Mouse (Mus musculus) retina, postnatal 1 day (tissue): Measurements from ENCODE around the gene Anapc5.

ENCODE experiments used
- DNase-seq: peaks from one replicate; pipeline ENCODE4 v3.0.0-alpha.2; 2012

The Anapc5 gene

GRCm38 (mm10) chr5:122820777-122821523 lies at the start of gene Anapc5:
TSS of gene Anapc5 (minus strand) at chr5:122821339.
- DNase-seq: peak; percentile 99

- no peak for DNase-seq
Observed at GRCm38 (mm10) chr5:122863053-122863452, 41.9 kb upstream of the Anapc5 start.

GRCm38 (mm10) chr5:122855858-122856257 lies 34.7 kb upstream of the Anapc5 start:
- DNase-seq: no peak

GRCm38 (mm10) chr5:122852611-122853010 lies 31.5 kb upstream of the Anapc5 start:
- no peak for DNase-seq

- DNase-seq: no peak
Observed at GRCm38 (mm10) chr5:122850319-122851002, 29.3 kb upstream of the Anapc5 start.

- peak; percentile 99 for DNase-seq
Observed at GRCm38 (mm10) chr5:122849521-122850318, 28.6 kb upstream of the Anapc5 start, which contains the start of gene Rnf34. TSS of gene Rnf34 (plus strand) at chr5:122850048.

GRCm38 (mm10) chr5:122843799-122844198 lies 22.7 kb upstream of the Anapc5 start:
- no peak for DNase-seq

GRCm38 (mm10) chr5:122841126-122841525 lies 20.0 kb upstream of the Anapc5 start:
- DNase-seq: no peak

- DNase-seq: no peak
Observed at GRCm38 (mm10) chr5:122832996-122833395, 11.9 kb upstream of the Anapc5 start.

- DNase-seq: no peak
Observed at GRCm38 (mm10) chr5:122832536-122832935, 11.4 kb upstream of the Anapc5 start.

GRCm38 (mm10) chr5:122825099-122825498 lies 4.0 kb upstream of the Anapc5 start:
- no peak for DNase-seq

- no peak for DNase-seq
Observed at GRCm38 (mm10) chr5:122824450-122824849, 3.3 kb upstream of the Anapc5 start.

- DNase-seq: peak; percentile 16
Observed at GRCm38 (mm10) chr5:122823976-122824375, 2.8 kb upstream of the Anapc5 start.

- DNase-seq: no peak
Observed at GRCm38 (mm10) chr5:122822441-122822840, 1.3 kb upstream of the Anapc5 start.

GRCm38 (mm10) chr5:122821524-122821885 lies 366 bp upstream of the Anapc5 start:
- DNase-seq: no peak

GRCm38 (mm10) chr5:122812699-122813098 lies 8.4 kb downstream of the Anapc5 start:
- no peak for DNase-seq

- peak; percentile 77 for DNase-seq
Observed at GRCm38 (mm10) chr5:122811364-122812079, 9.6 kb downstream of the Anapc5 start.

- DNase-seq: peak; percentile 64
Observed at GRCm38 (mm10) chr5:122805503-122805902, 15.6 kb downstream of the Anapc5 start.

GRCm38 (mm10) chr5:122802706-122803105 lies 18.4 kb downstream of the Anapc5 start:
- no peak for DNase-seq

- no peak for DNase-seq
Observed at GRCm38 (mm10) chr5:122801684-122802083, 19.5 kb downstream of the Anapc5 start.

GRCm38 (mm10) chr5:122800345-122801010 lies 20.7 kb downstream of the Anapc5 start:
- no peak for DNase-seq
